Mouse (Mus musculus) macrophage (primary cell): Measurements from ENCODE around the gene Rnf111. TPM values are rescaled to one million over a fixed set of nuclear protein-coding genes. Genes with fewer than 3 reads are reported as not detected.

ENCODE experiments used
- H3K27ac ChIP-seq: fragments of 350-480 bp; formaldehyde crosslinking; 2 replicates; pipeline ENCODE4 v1.9.0; 2021
- H3K36me3 ChIP-seq: fragments of 350-480 bp; formaldehyde crosslinking; 2 replicates; pipeline ENCODE4 v1.9.0; 2021; ENCODE audit errors: inconsistent target
- H3K4me3 ChIP-seq: fragments of 350-480 bp; formaldehyde crosslinking; 2 replicates; pipeline ENCODE4 v1.9.0; 2021; ENCODE audit errors: inconsistent target
- H3K79me2 ChIP-seq: fragments of 350-480 bp; formaldehyde crosslinking; 2 replicates; pipeline ENCODE4 v1.9.0; 2021; ENCODE audit errors: inconsistent target
- WGBS: methylation state at CpG from one replicate; pipeline ENCODE4 v1.1.7; 2026; ENCODE audit warnings: inconsistent platforms; ENCODE audit not compliant: missing documents; 5-methylcytosine and 5-hydroxymethylcytosine counted together
- polyA plus RNA-seq: library from polyadenylated mRNA; stranded (reverse); fragments of 250-400 nt; gene quantifications from 3 replicates; pipeline ENCODE4 v1.2.4, GENCODE M21; 2018; ENCODE audit warnings: inconsistent platforms

Gene Rnf111
- polyA plus RNA-seq, 1 experiment from 2014 or later = 33.3 TPM

DNA sequence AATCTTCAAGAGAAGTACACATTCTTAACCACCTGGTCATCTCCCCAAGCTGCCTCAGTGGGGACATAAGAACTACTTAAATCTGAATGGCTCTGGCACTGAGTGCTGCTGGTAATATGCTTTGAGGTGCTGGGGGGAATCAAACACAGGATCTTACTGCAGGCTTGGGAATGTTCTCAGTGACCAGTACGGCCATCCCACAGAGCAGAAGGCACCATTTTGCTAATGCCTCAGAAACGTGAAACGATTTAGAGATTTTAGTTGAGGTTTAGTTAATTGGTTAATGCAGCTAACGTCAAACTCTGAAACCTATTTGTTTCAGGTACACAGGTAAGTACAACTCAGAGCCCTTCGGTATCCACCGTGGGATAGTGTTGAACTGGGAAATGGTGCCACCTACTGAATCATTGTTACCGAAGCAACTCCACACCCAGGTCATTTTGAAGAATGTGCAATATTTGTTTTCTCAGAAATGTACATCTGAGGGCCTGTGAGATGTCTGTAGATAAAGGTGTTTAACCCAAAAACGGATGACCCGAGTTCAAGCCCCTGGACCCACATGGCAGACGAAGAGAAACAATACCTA lies 7.6 kb upstream of the Rnf111 start:
- H3K4me3 ChIP-seq = no peak overlapping the region
- 70% methylated on average over 10 of the region's 10 CpGs for WGBS
- H3K27ac ChIP-seq = no peak overlapping the region
- no peaks in the 10 kb centered on the region for H3K79me2 ChIP-seq
- no peaks in the 10 kb centered on the region for H3K36me3 ChIP-seq

DNA sequence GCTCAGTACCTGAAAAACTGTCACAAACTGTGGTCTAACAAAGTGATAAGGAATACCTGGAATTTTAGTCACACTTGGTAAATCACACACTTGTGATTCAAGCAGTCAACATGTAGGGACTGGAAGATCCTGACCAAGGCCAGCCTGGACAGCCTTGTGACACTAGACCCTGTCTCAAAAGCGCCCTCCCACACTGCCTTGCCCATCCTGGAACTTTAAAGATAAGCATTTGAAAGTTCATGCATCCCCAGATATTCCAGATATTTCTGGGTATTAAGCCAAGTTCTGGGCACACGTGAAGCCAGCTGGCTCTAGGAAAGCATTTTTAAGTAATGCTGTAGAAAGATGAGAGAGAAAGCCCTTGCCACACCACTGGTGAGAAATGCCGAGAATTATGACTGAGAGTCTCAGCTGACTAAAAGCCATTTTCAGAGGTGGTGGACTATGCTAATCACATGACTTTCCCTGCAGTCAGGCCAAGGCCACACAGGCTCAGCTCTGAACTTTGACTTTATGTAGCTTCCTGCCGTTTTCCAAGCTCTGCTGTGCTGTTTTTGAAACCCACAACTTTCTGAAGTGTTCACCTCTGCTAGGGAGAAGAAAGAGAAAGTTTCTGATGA lies 6.5 kb upstream of the Rnf111 start:
- 84% methylated on average over 4 of the region's 4 CpGs for WGBS
- no peak overlapping the region for H3K27ac ChIP-seq

DNA sequence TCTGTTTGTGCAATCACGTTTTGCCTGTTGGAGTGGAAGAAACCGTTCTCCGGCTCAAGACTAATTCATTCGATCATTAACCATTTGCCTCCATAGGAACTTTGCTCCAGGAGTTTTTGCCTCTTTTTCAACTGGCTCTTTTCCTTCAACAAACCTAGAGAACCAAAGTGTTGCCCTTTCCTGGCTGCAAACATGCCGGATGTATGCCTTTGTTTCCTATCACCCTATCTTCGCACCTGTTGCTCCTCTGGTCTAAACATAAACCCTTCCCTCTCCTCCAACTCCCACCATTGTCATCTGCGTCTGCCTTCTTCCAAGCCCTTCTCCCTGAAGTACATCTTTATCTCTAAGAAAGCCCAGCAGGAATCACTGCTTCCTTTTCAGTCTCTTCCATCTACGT lies 3.3 kb upstream of the Rnf111 start:
- Histone ChIP-seq H3K27ac (no peak overlapping the region), H3K36me3 (no peaks in the 10 kb centered on the region), H3K4me3 (no peak overlapping the region), H3K79me2 (peaks cover 11% of the 10 kb centered on the region)
- 89% methylated on average over 8 of the region's 8 CpGs for WGBS

More for the DNA sequence above, 6.5 kb upstream of the Rnf111 start:
- no peaks in the 10 kb centered on the region for H3K36me3 ChIP-seq
- H3K4me3 ChIP-seq = no peak overlapping the region
- no peaks in the 10 kb centered on the region for H3K79me2 ChIP-seq

DNA sequence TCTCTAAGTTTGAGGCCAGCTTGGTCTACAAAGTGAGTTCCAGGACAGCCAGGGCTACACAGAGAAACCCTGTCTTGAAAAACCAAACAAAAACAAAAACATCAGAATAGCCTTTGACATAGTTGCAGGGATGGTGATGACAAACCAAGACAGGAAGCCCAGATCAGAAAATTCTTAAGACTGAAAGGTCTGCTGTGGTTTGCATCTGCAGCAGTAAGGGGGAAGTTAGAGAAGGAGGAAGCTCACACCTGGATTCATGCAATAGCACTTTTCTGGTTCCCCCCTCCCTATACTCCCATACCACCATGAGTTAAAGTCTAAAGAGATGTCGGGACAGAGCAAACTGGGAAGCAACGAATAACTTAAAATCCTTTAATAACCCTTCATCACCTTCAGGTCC lies 2.7 kb upstream of the Rnf111 start:
- WGBS = 37% methylated on average over 2 of the region's 2 CpGs
- Histone ChIP-seq H3K27ac (no peak overlapping the region), H3K79me2 (peaks cover 17% of the 10 kb centered on the region), H3K4me3 (no peak overlapping the region), H3K36me3 (no peaks in the 10 kb centered on the region)

DNA sequence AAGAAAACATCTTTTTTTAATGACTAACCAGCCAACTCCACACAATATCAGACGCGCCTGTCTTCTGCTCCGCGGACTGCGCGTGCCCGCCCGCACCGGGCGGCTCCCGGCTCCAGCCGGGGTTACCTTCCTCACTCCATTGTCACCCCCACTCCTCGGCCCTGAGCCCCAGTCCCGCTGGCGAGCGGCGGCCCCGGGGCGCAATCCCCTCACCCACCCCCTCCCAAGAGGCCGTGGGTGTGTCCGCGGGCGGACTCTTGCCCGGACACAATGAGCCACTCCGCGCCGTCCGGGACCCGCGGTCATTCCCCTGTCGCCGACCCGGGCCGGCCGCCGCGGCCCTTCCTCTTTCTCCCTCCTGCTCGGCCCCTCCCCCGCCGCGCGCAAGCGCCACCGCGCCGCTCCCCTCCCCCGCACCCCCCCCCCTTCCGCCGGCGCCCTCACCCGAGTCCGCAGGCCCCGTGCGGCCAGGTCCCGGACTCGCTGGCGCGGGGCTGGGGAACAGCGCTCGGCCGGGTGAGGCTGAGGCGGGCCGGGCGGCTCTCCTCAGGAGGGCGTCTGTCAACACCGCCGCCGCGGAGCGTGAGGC lies 416 bp downstream of the Rnf111 start:
- H3K27ac ChIP-seq = peak overlapping the region; percentile 63
- H3K36me3 ChIP-seq = peaks cover 7% of the 10 kb centered on the region; the same call in 1 of the 2 replicates
- peaks cover 48% of the 10 kb centered on the region for H3K79me2 ChIP-seq
- WGBS = 1% methylated on average over 61 of the region's 70 CpGs
- H3K4me3 ChIP-seq = peak overlapping the region; percentile 59

DNA sequence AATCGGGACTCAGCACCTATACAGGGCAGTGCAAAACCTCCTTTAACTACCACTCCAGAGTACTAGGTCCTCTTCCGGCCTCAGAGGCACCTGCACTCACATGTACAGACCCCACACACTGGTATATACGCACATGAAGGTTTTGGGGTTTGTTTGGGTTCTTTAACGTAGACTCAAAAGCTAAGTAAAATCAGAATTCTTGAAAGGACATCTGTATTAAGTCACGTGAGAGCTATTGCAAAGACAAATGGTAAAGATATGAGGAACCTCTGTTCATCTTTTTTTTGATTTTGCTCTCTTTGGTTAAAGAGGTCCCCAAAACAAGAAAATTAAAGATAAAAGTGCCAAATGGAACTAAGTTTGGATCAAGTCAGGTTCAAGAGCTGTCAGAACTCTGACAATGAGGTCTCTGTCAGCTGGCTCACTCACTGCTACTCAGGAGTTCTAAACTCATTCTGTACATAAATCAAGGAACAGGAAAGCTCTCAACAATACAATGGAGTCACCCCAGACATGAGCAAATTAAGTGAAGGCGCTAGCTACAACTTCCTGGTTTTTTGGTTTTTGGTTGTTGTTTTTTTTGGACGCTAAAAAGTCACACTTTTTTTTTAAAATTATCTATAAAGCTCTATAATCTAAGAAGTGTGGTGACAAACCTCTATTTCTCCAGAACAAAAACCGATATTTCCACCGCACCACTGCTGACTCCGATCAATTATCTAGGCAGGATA lies 1.1 kb downstream of the Rnf111 start:
- Histone ChIP-seq H3K79me2 (peaks cover 54% of the 10 kb centered on the region), H3K4me3 (peak overlapping the region; percentile 59), H3K27ac (peak overlapping the region; percentile 63), H3K36me3 (peaks cover 8% of the 10 kb centered on the region; the same call in 1 of the 2 replicates)
- WGBS = 24% methylated on average over 10 of the region's 10 CpGs

DNA sequence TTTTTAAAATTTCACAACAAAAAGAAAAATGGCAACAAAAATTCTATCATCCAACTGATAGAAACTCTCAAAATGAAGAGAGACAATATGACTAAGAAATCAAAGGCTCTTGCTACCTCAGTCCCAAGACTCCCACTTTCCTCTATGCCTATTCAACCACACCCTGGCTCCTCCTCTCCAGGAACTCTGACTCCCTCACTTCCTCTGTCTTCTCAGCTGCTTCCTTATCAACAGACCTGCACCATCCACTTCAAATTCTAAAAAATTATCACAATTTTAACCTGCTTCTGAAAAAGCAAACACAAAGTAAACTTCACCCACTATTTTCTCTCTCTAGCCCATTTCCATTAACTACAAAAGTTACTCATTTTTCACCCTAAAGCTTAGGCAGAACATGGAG lies 6.5 kb downstream of the Rnf111 start:
- no peak overlapping the region for H3K4me3 ChIP-seq
- peaks cover 100% of the 10 kb centered on the region for H3K79me2 ChIP-seq
- H3K27ac ChIP-seq = no peak overlapping the region
- peaks cover 12% of the 10 kb centered on the region; the same call in 1 of the 2 replicates for H3K36me3 ChIP-seq

DNA sequence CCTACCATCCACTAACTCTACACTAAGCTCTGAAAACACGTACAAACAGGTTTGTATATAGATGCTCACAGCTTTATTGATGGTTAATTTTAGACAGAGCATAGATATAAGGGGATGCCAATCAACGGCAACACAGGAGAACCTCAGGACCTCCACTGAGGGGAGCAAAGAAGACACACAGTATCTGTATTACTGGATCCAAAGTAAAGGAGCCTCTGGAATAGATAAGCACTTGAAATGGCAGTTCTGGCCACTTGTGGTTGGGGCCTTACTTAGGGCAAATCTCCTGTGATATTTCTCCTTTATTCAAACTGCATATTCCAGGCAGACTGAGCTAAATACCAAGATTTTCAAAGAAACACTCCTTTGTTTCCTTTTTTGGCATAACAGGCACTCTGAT lies 10.5 kb downstream of the Rnf111 start:
- H3K27ac ChIP-seq = no peak overlapping the region
- whole genome bisulfite sequencing = 95% methylated on average over 2 of the region's 2 CpGs
- peaks cover 100% of the 10 kb centered on the region for H3K79me2 ChIP-seq
- no peak overlapping the region for H3K4me3 ChIP-seq
- H3K36me3 ChIP-seq = peaks cover 9% of the 10 kb centered on the region; the same call in 1 of the 2 replicates

DNA sequence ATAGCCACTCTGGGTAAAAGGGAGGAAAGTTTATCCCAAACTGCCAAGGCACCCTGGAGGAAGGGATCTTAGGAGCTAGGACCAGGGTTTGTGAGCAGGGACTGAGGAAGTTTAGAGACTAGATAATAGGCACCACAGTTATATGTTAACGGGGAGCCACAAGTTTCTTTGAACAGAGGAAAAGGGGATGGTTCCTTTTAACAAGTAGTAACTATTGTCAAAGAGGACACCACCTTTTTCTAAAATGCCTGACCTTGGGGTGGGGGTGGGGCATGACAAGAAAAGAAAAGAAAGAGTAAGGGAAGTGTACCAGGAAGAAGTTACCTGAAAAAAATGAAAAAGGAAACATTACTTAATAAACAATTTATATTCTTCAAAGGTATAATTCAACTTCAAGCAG lies 12.3 kb downstream of the Rnf111 start:
- Histone ChIP-seq H3K4me3 (no peak overlapping the region), H3K79me2 (peaks cover 100% of the 10 kb centered on the region), H3K36me3 (peaks cover 9% of the 10 kb centered on the region; the same call in 1 of the 2 replicates), H3K27ac (no peak overlapping the region)
- WGBS = 100% methylated on average over 1 of the region's 1 CpGs

DNA sequence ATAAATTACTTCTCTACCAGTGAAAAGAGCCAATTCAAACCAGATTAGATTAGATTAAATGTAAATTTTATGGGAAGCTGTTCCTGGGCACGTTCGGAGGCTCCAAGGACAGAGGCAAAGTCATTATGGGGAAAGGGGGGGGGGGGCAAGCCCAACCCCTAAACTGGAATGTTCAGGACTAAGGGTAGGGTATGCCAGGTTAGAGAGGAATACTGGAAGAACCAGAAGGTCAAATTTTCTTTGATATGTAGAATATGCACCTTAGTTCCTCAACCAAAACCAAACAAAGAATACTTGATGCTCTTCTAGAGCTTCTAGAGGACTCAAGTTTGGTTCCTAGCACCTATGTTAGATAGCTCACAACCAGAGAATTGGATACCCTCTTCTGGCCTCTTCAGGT lies 16.1 kb downstream of the Rnf111 start:
- Histone ChIP-seq H3K27ac (no peak overlapping the region), H3K4me3 (no peak overlapping the region), H3K79me2 (peaks cover 100% of the 10 kb centered on the region), H3K36me3 (peaks cover 12% of the 10 kb centered on the region; the same call in 1 of the 2 replicates)
- WGBS = 80% methylated on average over 2 of the region's 2 CpGs

DNA sequence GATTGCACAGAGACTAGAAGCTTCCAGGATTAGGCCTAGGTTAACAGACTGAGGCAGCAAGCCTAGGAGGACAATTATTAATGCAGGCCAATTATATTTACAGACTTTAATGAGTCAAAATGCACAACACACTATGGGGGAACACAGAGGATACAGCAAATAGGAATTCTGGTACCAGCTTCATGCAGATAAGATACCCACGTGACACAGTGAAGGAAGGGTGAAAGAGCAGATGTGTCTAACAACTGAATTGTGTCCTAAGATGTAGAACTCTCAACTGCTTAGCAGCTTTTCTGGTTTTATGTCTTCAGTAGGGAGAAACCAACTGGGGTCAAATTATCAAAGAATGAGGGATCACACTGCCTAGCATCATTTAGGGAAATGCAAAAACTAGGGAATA lies 17.7 kb downstream of the Rnf111 start:
- Histone ChIP-seq H3K79me2 (peaks cover 100% of the 10 kb centered on the region), H3K36me3 (peaks cover 12% of the 10 kb centered on the region; the same call in 1 of the 2 replicates), H3K27ac (no peak overlapping the region), H3K4me3 (no peak overlapping the region)
- WGBS = 77% methylated on average over 1 of the region's 1 CpGs

DNA sequence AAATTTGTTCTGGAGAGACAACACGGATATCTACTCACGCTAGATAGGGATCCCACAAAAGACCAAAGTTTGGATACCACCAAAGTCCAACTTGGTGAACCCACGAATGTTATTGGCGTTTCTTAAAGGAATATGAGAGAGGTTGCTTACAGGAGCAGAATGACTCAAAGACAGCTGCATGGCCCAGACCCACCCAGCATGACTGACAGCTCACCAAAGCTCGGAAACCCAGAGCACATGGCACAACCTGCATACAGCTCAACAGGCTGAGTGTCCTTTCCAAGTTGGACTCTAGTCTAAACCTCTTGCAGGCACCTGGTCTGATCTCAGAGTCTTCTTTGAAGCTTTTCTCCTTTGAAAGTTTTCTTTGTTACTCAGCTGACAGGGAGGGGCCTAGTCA lies 20.0 kb downstream of the Rnf111 start:
- WGBS = 97% methylated on average over 5 of the region's 5 CpGs
- H3K36me3 ChIP-seq = peaks cover 15% of the 10 kb centered on the region; the same call in 1 of the 2 replicates
- no peak overlapping the region for H3K27ac ChIP-seq
- peaks cover 100% of the 10 kb centered on the region for H3K79me2 ChIP-seq
- H3K4me3 ChIP-seq = no peak overlapping the region

DNA sequence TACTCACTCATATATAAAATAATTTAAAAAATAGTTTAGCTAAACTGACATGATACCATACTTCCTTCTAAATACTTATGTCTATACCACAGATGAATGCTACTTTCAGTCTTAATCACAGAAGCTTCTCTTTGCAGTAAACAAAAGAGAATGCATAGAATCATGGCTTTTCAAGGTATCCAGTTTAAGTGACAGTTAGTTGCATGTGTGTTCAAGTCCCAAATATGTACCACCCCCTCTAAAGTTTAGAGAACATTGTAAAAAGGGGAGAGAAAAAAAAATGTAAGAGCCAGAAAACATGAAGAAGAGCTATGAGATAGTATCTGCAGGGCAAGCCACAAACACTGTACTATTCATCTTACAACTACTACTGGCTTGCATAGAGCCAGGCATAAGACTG lies 21.7 kb downstream of the Rnf111 start:
- peaks cover 22% of the 10 kb centered on the region; the same call in 1 of the 2 replicates for H3K36me3 ChIP-seq
- H3K27ac ChIP-seq = no peak overlapping the region
- H3K79me2 ChIP-seq = peaks cover 100% of the 10 kb centered on the region
- no peak overlapping the region for H3K4me3 ChIP-seq

DNA sequence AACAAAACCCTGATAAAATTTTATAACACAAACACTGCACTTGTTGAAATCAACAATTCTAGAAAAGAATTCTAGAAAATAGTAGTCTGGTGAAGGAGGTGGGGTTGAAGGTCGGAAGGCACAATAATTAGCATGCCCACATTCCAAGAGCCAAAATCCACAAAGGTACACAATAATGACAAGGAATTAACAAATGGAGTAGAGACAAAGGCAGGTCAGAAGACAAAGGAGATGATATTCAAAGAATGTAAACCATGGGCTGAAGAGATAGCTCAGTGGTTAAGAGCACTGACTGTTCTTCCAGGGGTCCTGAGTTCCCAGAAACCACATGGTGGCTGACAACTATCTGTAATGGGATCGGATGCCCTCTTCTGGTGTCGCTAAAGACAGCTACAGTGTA lies 26.3 kb downstream of the Rnf111 start:
- Histone ChIP-seq H3K79me2 (peaks cover 100% of the 10 kb centered on the region), H3K27ac (no peak overlapping the region), H3K4me3 (no peak overlapping the region), H3K36me3 (peaks cover 55% of the 10 kb centered on the region)
- 88% methylated on average over 3 of the region's 3 CpGs for WGBS

DNA sequence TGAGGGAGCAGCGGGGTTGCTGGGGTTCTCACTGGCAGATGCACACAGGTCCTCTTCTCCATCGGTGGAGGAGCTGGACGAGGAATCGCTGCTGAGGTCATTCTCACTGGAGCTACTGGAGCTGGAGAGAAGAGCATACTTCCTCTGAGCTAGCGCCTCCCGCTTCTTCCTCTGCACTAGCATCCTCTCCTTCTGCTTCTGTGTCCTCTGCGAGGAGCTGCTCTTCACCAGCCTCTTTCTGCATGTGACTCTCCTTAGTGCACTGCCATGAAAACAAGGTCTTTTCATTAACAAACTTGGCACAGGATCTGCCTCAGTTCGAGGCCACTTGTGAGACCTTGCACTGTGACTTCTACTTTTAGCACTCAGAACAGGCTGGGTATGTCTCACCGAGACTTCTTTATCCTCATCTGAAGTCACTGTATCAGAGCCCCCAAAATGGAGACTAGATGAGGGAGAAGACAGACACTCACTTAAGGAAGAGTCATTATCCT lies 27.7 kb downstream of the Rnf111 start:
- H3K4me3 ChIP-seq = no peak overlapping the region
- peaks cover 98% of the 10 kb centered on the region for H3K79me2 ChIP-seq
- no peak overlapping the region for H3K27ac ChIP-seq
- 87% methylated on average over 9 of the region's 9 CpGs for WGBS
- H3K36me3 ChIP-seq = peaks cover 55% of the 10 kb centered on the region
